Mouse (Mus musculus) hindbrain, postnatal 0 days (tissue): ENCODE measurements around the gene Postn. TPM values are rescaled to one million over a fixed set of nuclear protein-coding genes. Genes with fewer than 3 reads are reported as not detected.

ENCODE experiments used
- ATAC-seq: fragments of 200-750 bp; cut with Nextera tagmentation; 2 replicates; pipeline ENCODE4 v1.8.0; 2017; ENCODE audit warnings: mild to moderate bottlenecking, moderate TSS enrichment, moderate library complexity
- DNase-seq: peaks from one replicate; pipeline ENCODE4 v3.0.0-alpha.2; 2015; ENCODE audit warnings: low spot score
- H3K27ac ChIP-seq: fragments of 300-500 bp; sonication (generic); 2 replicates; pipeline ENCODE4 v1.5.1; 2014; ENCODE audit warnings: mild to moderate bottlenecking
- H3K27me3 ChIP-seq: fragments of 300-500 bp; sonication (generic); 2 replicates; pipeline ENCODE4 v1.6.1; 2014; ENCODE audit warnings: low read length, mixed read lengths; ENCODE audit not compliant: insufficient read depth
- H3K36me3 ChIP-seq: fragments of 300-500 bp; sonication (generic); 2 replicates; pipeline ENCODE4 v1.6.1; 2014; ENCODE audit warnings: low read length, mixed read lengths; ENCODE audit not compliant: insufficient read depth
- H3K4me1 ChIP-seq: fragments of 300-500 bp; sonication (generic); 2 replicates; pipeline ENCODE4 v1.6.1; 2014; ENCODE audit warnings: antibody characterized with exemption, low read length, mixed read lengths; ENCODE audit not compliant: insufficient read depth
- H3K4me2 ChIP-seq: fragments of 300-500 bp; sonication (generic); 2 replicates; pipeline ENCODE4 v1.6.1; 2014; ENCODE audit warnings: low read depth, mild to moderate bottlenecking, low read length, moderate library complexity, mixed read lengths
- H3K4me3 ChIP-seq: fragments of 300-500 bp; sonication (generic); 2 replicates; pipeline ENCODE4 v1.5.1; 2014; ENCODE audit warnings: low read length
- H3K9ac ChIP-seq: fragments of 300-500 bp; sonication (generic); replicated peaks from 2 replicates; pipeline ENCODE4 v1.6.1; 2014; ENCODE audit warnings: mild to moderate bottlenecking, low read length, moderate library complexity, mixed read lengths
- H3K9me3 ChIP-seq: fragments of 300-500 bp; sonication (generic); 2 replicates; pipeline ENCODE4 v1.6.1; 2016; ENCODE audit warnings: low read length, mixed read lengths
- CTCF ChIP-seq: IDR thresholded peaks from 2 replicates; pipeline ENCODE4 v1.5.1; 2016; ENCODE audit warnings: antibody characterized with exemption, control low read depth, low read depth
- WGBS: fragments of 180-500 bp; shearing (Covaris S2); extraction: QIAGEN DNeasy Blood & Tissue Kit; methylation state at CpG from one replicate; pipeline ENCODE4 v1.1.7; 2014; 5-methylcytosine and 5-hydroxymethylcytosine counted together
- polyA plus RNA-seq: library from polyadenylated mRNA; unstranded; fragments of >200 nt; fragmentation: Nextera tagmentation; extraction: Ambion mirVana; gene quantifications from 2 replicates; pipeline ENCODE4 v1.2.1, GENCODE M21; 2015
- total RNA-seq: library from RNA; depleted of rRNA; stranded (reverse); fragments of >200 nt; gene quantifications from 2 replicates; pipeline ENCODE4 v1.2.3, GENCODE M21; 2014

The Postn gene
- total and polyA plus RNA-seq, 2 experiments from 2014 or later = 14.4 to 15.3 TPM

DNA sequence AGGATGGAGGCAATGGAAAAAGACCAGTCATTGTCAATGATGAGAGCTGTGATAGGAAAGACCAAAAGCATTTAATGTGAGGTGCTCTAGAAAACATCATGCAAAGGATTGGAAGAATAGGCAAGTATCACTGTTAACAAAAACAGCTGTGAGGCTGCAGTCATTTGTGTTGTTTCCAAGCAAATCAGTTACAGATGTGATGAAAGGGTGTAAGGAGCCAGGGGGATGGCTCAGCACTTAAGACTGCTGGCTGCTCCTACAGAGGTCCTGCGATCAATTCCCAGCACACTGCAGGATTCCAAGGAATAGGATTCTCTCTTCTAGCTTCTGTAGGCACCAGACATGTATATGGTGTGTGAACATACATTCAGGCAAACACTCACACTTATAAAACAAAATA lies 10.1 kb downstream of the Postn start:
- Histone ChIP-seq H3K9me3 (no peaks in the 10 kb centered on the region), H3K27me3 (no peaks in the 10 kb centered on the region), H3K27ac (no peak overlapping the region), H3K36me3 (no peaks in the 10 kb centered on the region), H3K4me3 (no peak overlapping the region), H3K9ac (no peak overlapping the region), H3K4me2 (no peak overlapping the region), H3K4me1 (peaks cover 3% of the 10 kb centered on the region; the same call in 1 of the 2 replicates)
- no peak for TF ChIP-seq CTCF
- DNase-seq (no peak), ATAC-seq (no peak)
- 97% methylated on average over 1 of the region's 1 CpGs for WGBS

DNA sequence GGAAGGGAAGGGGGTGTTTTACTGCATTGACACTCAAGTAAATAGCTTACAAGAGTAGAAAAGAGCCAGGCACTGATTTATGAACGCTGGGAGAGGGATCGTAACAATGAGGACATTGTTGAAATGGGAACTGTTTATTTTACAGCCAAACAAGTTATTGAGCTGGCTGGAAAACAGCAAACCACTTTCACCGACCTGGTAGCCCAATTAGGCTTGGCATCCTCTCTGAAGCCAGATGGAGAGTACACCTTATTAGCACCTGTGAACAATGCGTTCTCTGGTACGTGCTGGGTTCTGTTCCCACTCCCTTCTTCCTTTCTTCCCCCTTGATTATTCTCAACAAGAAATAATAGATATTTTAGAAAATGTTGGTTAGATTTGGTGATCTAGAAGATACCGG lies 11.7 kb downstream of the Postn start:
- ATAC-seq (no peak), DNase-seq (no peak)
- TF ChIP-seq CTCF = no peak
- Histone ChIP-seq H3K4me2 (no peak overlapping the region), H3K27me3 (no peaks in the 10 kb centered on the region), H3K27ac (no peak overlapping the region), H3K9me3 (no peaks in the 10 kb centered on the region), H3K4me3 (no peak overlapping the region), H3K9ac (no peak overlapping the region), H3K4me1 (peaks cover 3% of the 10 kb centered on the region; the same call in 1 of the 2 replicates), H3K36me3 (no peaks in the 10 kb centered on the region)
- WGBS = 66% methylated on average over 6 of the region's 6 CpGs

DNA sequence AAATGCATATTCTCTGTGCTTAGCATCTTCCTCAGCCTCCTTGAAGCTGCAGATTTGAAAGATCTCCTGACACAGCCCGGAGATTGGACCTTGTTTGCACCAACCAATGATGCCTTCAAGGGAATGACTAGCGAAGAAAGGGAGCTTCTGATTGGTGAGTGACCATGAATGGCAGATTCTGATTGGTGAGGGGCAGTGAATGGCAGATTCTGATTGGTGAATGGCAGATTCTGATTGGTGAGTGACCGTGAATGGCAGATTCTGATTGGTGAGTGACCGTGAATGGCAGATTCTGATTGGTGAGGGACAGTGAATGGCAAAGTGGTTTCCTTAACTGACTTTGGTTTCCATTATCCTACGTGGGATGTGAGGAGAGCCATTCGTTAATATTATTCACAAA lies 15.1 kb downstream of the Postn start:
- no peak overlapping the region for H3K4me3 ChIP-seq
- H3K9ac ChIP-seq = no peak overlapping the region
- no peaks in the 10 kb centered on the region for H3K36me3 ChIP-seq
- TF ChIP-seq CTCF = no peak
- no peak for DNase-seq
- no peak overlapping the region for H3K27ac ChIP-seq
- H3K4me1 ChIP-seq = peaks cover 3% of the 10 kb centered on the region; the same call in 1 of the 2 replicates
- no peak for ATAC-seq
- H3K27me3 ChIP-seq = no peaks in the 10 kb centered on the region
- no peak overlapping the region for H3K4me2 ChIP-seq
- 95% methylated on average over 6 of the region's 6 CpGs for WGBS
- H3K9me3 ChIP-seq = no peaks in the 10 kb centered on the region

GRCm38 (mm10) chr3:54377647-54378046 lies 16.7 kb downstream of the Postn start:
- Histone ChIP-seq H3K4me1 (no peaks in the 10 kb centered on the region), H3K36me3 (no peaks in the 10 kb centered on the region), H3K27ac (no peak overlapping the region), H3K9me3 (no peaks in the 10 kb centered on the region), H3K4me2 (no peak overlapping the region), H3K9ac (no peak overlapping the region), H3K27me3 (no peaks in the 10 kb centered on the region), H3K4me3 (no peak overlapping the region)
- 23% methylated on average over 2 of the region's 2 CpGs for WGBS
- DNase-seq = no peak
- TF ChIP-seq CTCF = no peak
- no peak for ATAC-seq

- no peak for ATAC-seq
- WGBS = 71% methylated on average over 1 of the region's 1 CpGs
- H3K27me3 ChIP-seq = no peaks in the 10 kb centered on the region
- H3K9me3 ChIP-seq = no peaks in the 10 kb centered on the region
- TF ChIP-seq CTCF = no peak
- H3K4me3 ChIP-seq = no peak overlapping the region
- H3K4me1 ChIP-seq = no peaks in the 10 kb centered on the region
- no peak overlapping the region for H3K27ac ChIP-seq
- no peak for DNase-seq
- no peaks in the 10 kb centered on the region for H3K36me3 ChIP-seq
- no peak overlapping the region for H3K9ac ChIP-seq
- H3K4me2 ChIP-seq = no peak overlapping the region
Observed at GRCm38 (mm10) chr3:54378135-54378534, 17.2 kb downstream of the Postn start.

DNA sequence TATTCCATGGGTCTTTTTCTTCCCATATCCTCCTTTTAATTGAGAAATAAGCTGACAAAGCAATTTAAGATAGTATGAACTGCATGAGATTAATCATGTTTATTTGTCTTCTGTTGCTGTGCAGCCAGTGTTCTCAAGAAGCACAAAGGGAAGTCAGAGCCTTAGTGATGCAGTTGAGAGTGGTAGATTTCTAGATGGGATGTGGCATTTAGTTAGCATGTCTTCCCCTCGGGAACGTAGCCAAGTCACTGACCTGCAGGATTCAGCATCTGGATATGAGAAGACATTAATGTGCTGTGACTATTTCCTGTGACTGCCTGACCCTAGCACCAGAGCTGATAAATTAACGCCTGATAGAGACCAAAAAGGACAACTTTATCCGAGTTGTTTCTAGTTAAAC lies 19.1 kb downstream of the Postn start:
- H3K36me3 ChIP-seq = no peaks in the 10 kb centered on the region
- WGBS = 77% methylated on average over 4 of the region's 4 CpGs
- H3K4me2 ChIP-seq = no peak overlapping the region
- no peak for TF ChIP-seq CTCF
- H3K27me3 ChIP-seq = no peaks in the 10 kb centered on the region
- no peak for DNase-seq
- no peaks in the 10 kb centered on the region for H3K4me1 ChIP-seq
- H3K4me3 ChIP-seq = no peak overlapping the region
- no peak overlapping the region for H3K9ac ChIP-seq
- H3K9me3 ChIP-seq = no peaks in the 10 kb centered on the region
- ATAC-seq = no peak
- no peak overlapping the region for H3K27ac ChIP-seq

DNA sequence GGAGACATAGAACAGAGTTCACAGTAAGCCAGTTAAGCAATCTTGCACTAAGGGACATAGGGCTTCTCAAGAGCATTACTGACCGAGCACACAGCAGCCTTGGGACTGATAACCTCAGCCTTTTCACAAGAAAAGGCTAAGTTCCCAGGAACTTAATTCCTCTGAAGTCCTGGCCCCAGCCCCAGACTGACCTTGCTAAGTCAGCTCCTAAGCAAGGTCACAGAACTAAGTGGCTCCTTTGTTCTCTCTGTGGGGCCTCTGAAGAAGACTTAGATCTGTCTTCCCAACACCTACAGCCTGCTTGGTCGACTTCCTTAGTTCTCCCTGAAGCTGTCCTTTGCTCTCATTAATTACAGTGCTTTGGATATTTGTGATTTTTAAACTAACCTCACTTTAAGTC lies 38.4 kb downstream of the Postn start:
- WGBS = 64% methylated on average over 2 of the region's 2 CpGs
- H3K36me3 ChIP-seq = no peaks in the 10 kb centered on the region
- no peak for DNase-seq
- no peaks in the 10 kb centered on the region for H3K9me3 ChIP-seq
- no peak overlapping the region for H3K4me3 ChIP-seq
- TF ChIP-seq CTCF = no peak
- H3K4me2 ChIP-seq = no peak overlapping the region
- no peaks in the 10 kb centered on the region for H3K27me3 ChIP-seq
- H3K9ac ChIP-seq = no peak overlapping the region
- H3K4me1 ChIP-seq = no peaks in the 10 kb centered on the region
- ATAC-seq = no peak
- H3K27ac ChIP-seq = no peak overlapping the region
